Mouse (Mus musculus): ENCODE data around the gene Coro6. TPM values are rescaled to one million over a fixed set of nuclear protein-coding genes. Genes with fewer than 3 reads are reported as not detected.

Coro6 gene
- total RNA-seq, 2 experiments from 2014 or later, result 191 to 201 TPM

- DNase-seq (ENCODE audit: low spot score), result no peak
These were observed 1.6 kb downstream of the Coro6 start for GRCm38 (mm10) chr11:77463786-77464185.

GRCm38 (mm10) chr11:77464684-77465083 lies 2.5 kb downstream of the Coro6 start:
- no peak for DNase-seq (ENCODE audit: low spot score)

GRCm38 (mm10) chr11:77465111-77465510 lies 2.9 kb downstream of the Coro6 start:
- DNase-seq (ENCODE audit: low spot score), result no peak

GRCm38 (mm10) chr11:77466544-77466943 lies 4.3 kb downstream of the Coro6 start:
- DNase-seq (ENCODE audit: low spot score), result no peak

GRCm38 (mm10) chr11:77467157-77467556 lies 4.9 kb downstream of the Coro6 start:
- DNase-seq (ENCODE audit: low spot score), result peak; percentile 78

GRCm38 (mm10) chr11:77467784-77468183 lies 5.6 kb downstream of the Coro6 start:
- peak; percentile 77 for DNase-seq (ENCODE audit: low spot score)

GRCm38 (mm10) chr11:77468397-77468796 lies 6.2 kb downstream of the Coro6 start:
- DNase-seq (ENCODE audit: low spot score), result no peak

GRCm38 (mm10) chr11:77471407-77471806 lies 9.2 kb downstream of the Coro6 start:
- no peak for DNase-seq (ENCODE audit: low spot score)

GRCm38 (mm10) chr11:77472775-77473174 lies 10.6 kb downstream of the Coro6 start:
- no peak for DNase-seq (ENCODE audit: low spot score)

- DNase-seq (ENCODE audit: low spot score), result no peak
These were observed 14.0 kb downstream of the Coro6 start for GRCm38 (mm10) chr11:77476216-77476615.

- DNase-seq (ENCODE audit: low spot score), result no peak
These were observed 14.7 kb downstream of the Coro6 start for GRCm38 (mm10) chr11:77476895-77477294.

- DNase-seq (ENCODE audit: low spot score), result no peak
These were observed 20.8 kb downstream of the Coro6 start for GRCm38 (mm10) chr11:77483043-77483442.

GRCm38 (mm10) chr11:77483510-77484255 lies 21.5 kb downstream of the Coro6 start:
- DNase-seq (ENCODE audit: low spot score), result no peak

- no peak for DNase-seq (ENCODE audit: low spot score)
These were observed 23.0 kb downstream of the Coro6 start for GRCm38 (mm10) chr11:77485229-77485628.

- DNase-seq (ENCODE audit: low spot score), result no peak
These were observed 24.6 kb downstream of the Coro6 start for GRCm38 (mm10) chr11:77486798-77487197.

- DNase-seq (ENCODE audit: low spot score), result no peak
These were observed 26.8 kb downstream of the Coro6 start for GRCm38 (mm10) chr11:77488771-77489581.

GRCm38 (mm10) chr11:77489591-77490235 lies 27.5 kb downstream of the Coro6 start, which contains the start of gene Ankrd13b:
TSS of gene Ankrd13b (minus strand) at chr11:77489678.
- peak; percentile 75 for DNase-seq (ENCODE audit: low spot score)

- DNase-seq (ENCODE audit: low spot score), result no peak
These were observed 28.2 kb downstream of the Coro6 start for GRCm38 (mm10) chr11:77490451-77490850.

- DNase-seq (ENCODE audit: low spot score), result peak; percentile 89
These were observed 28.9 kb downstream of the Coro6 start for GRCm38 (mm10) chr11:77491123-77491501.

- DNase-seq (ENCODE audit: low spot score), result peak; percentile 62
These were observed 29.5 kb downstream of the Coro6 start for GRCm38 (mm10) chr11:77491502-77492291.

- no peak for DNase-seq (ENCODE audit: low spot score)
These were observed 30.2 kb downstream of the Coro6 start for GRCm38 (mm10) chr11:77492311-77492871.

Data from gastrocnemius, adult 18-20 months (tissue).